Mouse (Mus musculus) erythroblast, adult 5-6 weeks (primary cell): ENCODE data around the gene Sys1. TPM values are rescaled to one million over a fixed set of nuclear protein-coding genes. Genes with fewer than 3 reads are reported as not detected.

Experiments used
- ATAC-seq: replicated peaks from 2 replicates; pipeline ENCODE4 v1.8.0; 2016; ENCODE audit warnings: moderate number of reproducible peaks, mild to moderate bottlenecking, moderate TSS enrichment, inconsistent platforms; ENCODE audit not compliant: poor library complexity, low FRiP score, severe bottlenecking
- total RNA-seq, 2 experiments: library from RNA; stranded (forward) in 1 of 2; stranded (reverse) in 1 of 2; fragments of 150-400 nt in 1 of 2; fragments of 200-764, 138-1000 nt in 1 of 2; gene quantifications; 2 replicates each; pipeline versions ENCODE4 v1.2.3 to v1.2.4; 2015 to 2017; ENCODE audit warnings: low replicate concordance in 2 of 2

Gene Sys1
- total RNA-seq, 2 experiments from 2014 or later: 3.7 to 7.1 TPM

DNA sequence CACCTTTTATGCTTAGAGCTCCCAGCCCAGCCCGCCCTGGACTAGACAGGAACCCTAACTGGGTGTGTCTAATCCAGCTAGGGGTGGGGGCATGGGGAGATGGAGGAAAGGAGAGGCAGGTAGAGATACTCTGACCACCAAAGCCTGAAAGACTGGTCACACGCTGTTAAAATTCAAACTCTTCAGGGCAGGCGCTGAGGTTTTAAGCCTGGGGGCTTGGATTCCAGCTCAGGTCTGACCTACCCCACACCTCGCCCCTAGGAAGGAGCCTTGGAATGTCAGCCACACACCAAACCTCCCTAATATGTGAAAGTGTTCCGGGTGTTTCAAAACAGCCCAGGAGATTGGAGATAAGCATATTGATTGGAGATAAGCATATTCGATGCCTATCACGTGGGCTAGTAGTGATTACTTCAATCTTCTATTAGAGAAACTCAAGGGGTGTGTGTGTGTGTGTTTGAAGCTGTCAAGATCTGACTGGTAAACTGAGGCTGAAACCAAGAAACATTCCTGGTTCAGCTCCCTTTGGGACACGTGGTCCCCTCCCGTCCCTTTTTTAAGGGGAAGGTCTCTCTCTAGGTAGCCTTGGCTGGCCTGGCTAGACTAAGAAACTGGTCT lies 23.4 kb upstream of the Sys1 start:
- ATAC-seq: no peak

DNA sequence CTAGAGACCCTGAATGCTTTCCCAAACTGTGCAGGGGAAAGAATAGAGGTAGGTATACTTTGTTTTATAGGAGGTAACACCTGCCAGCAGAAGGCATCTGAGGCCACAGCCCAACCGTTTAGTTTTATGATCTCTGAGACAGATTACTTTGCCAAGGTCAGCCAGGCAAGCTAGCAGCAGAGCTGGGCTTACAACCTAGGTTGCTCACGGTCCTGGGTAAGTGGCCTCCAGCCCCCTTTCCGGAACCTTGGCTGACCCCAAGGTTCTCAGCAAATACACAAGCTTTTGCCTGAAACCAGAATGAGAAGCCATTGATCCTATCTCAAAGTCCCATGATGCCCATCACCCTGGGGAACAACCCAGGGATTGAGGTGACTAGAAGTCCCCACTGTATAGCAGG lies 22.1 kb upstream of the Sys1 start:
- ATAC-seq: no peak

GRCm38 (mm10) chr2:164435216-164436090 lies 21.3 kb upstream of the Sys1 start:
- ATAC-seq: no peak

- no peak for ATAC-seq
Measured at GRCm38 (mm10) chr2:164436215-164436913, 20.4 kb upstream of the Sys1 start.

- no peak for ATAC-seq
Measured at GRCm38 (mm10) chr2:164436961-164437360, 19.8 kb upstream of the Sys1 start.

DNA sequence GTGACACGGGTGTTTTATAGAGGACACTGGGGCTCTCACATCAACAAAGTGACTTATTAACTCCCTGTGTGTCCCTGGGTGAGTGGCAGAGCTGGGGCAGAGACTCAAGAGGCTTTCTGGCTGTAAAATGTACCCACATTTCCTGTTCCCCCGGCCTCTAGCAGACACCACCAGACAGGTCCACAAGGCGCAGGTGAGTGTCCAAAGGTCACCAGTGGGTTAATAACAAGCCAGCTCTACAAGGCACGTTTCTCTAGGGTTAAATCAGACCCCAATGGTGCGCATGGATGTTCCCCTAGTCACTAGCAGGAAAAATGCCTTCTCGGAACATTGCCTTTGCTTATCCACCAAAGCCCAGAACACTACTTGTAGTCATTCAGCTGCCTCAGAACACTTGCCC lies 19.1 kb upstream of the Sys1 start:
- no peak for ATAC-seq

DNA sequence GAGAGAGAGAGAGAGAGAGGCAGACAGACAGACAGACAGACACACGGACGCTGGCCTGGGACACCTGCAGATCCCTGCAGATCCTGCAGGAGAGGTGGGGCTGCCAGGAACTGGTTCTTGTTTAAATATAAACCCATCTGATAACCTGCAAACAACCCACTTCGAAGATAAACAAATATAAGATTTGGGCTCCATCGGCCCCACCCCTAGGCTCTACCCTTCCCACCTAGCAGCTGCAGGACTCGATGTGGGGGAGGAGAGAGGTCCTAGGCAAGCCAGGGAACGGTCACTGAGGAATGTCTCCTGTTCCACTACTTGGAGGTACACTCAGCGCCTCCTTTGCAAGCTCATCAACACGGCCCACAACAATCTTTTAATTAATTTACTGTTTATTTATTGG lies 18.5 kb upstream of the Sys1 start:
- no peak for ATAC-seq

- ATAC-seq: no peak
Measured at GRCm38 (mm10) chr2:164439001-164439421, 17.8 kb upstream of the Sys1 start.

DNA sequence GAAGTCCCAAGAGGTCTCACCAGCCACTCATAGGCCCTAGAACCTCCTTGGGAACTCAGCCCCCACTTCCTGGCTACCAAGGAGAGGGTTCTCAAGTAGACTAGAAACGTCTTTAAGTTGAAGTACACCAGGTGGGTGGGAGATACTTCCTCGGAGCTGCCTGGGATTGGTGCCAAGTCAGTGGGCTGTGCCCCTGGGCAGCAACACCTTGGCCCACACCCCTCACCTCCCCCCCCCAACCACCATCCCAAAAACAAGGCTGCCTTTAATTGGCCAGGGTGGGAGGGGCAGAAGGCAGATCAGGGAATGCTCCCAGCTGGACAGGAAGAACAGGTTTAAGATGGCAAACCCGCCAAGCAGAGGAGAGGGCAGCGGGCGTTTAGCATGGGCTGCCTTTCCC lies 16.4 kb upstream of the Sys1 start:
- no peak for ATAC-seq

- no peak for ATAC-seq
Measured at GRCm38 (mm10) chr2:164441155-164441554, 15.6 kb upstream of the Sys1 start.

DNA sequence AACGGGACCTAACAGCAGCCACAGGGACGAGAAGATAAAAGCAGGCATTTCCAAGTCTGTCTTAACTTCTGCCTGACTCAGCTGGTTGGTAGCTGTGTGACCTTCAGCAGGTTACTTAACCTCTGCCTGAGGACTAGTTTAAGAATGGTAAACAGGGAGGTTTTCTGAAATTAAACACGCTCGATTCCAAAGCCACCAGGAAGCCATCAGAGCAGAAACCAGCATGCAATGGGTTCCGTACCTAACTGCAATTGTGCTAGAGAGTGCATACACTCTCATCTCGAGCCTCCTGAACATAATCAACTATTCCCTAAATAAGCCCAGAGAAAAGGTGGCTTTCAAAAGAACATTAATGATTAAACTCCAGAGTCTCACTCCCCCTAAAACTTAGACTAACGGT lies 15.0 kb upstream of the Sys1 start:
- no peak for ATAC-seq

DNA sequence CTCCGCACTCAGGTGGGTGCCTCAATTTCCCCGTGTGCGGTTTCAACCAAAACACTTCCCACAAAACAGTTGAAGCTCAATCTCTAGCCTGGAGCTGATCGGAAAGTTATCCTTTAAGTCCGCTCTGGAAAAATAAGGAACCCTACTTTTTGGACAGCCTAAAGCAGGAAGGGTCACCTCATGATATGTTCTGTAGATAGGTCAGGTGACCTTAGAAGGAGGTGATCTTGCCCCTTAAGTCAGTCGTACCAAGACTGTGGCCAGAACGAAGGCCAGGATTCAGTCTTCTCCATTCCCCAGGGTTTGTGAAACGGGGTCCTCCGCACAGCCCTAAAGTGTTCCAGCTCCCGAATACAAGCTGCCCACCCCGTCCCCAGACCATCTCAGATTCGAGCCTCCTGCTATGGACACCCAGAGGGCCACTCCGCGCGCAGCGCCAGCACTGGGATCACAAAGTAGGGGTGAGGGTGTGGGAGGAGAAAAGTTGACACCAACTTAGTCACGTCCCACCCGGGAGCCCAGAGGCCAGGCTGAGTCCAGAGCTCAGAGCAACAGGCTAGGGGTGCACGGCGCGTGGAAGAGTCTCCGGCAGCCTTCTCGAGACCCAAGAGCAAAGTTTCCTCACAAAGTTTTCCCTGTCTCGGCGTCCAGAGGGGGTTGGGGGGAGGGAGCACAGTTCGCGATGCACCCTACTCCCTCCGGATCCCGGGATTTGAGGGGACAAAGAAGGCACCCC lies 14.3 kb upstream of the Sys1 start:
- no peak for ATAC-seq

DNA sequence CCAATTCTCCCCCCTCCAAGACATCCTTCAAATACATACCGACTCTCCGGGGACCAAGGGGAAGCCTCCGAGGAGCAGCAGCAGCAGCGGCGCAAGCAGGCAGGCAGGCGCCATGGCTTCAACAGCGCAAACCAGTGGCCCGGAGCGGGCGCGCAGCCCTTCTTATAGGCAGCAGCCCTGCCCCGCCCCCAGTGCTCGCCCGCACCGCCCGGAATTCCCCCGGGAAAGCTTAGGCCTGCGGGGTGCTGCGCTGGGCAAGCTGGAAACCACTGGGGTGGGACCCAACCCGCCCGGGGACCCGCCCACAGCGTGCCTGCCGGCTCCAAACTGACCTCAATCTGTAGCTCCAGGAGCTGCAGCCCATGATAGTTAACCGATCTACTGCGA lies 13.7 kb upstream of the Sys1 start:
- ATAC-seq: no peak

- no peak for ATAC-seq
Measured at GRCm38 (mm10) chr2:164443460-164444000, 13.2 kb upstream of the Sys1 start, which contains the start of gene Sdc4. Gene Sdc4 (minus strand): TSS chr2:164443887.

DNA sequence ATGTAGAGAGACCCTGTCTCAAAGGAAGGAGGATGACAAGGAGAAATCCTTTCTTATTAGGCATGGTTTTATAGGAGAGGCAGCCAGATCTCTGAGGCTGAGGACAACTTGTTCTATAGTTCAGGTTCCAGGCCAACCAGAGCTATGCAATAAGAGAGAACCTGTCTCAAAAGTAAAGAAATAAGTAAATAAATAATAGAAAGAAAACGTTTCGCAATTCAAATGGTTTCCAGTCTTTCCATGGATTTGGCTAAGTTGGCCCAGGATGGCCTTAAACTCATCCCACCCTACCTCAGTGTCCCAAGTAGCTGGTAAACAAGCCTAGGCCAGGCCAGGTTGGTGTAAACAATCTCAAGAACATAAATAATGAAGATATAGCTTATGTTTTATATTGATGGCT lies 12.1 kb upstream of the Sys1 start:
- no peak for ATAC-seq

DNA sequence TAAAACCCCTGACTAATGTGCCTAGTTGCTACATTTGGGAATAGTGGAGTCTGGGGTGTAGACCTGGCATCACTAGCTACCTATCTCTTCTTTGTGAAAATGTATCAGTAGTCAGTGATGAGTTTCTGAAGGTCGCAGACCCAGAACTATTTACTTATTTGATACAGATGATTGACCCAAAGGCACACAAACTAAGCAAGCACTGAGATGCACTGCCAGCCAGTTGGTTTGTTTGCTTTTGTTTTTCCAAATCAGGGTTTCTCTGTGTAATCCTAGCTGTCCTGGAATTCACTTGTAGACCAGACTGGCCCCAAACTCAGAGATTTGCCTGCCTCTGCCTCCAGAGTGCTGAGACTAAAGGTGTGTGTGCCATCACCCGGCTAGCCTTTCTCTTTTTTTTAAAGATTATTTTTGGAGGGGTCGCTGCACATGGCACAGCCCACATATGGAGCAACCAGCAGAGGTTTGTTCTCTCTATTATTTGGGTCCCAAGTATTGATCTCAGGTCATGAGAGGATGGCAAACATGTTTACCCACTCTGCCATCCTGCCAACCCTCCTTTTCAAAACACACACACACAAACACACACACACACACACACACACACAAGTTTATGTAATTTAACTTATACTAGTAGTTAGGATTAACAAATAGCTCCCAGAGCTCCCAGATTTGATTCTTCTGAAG lies 11.2 kb upstream of the Sys1 start:
- no peak for ATAC-seq

- ATAC-seq: no peak
Measured at GRCm38 (mm10) chr2:164446086-164446469, 10.7 kb upstream of the Sys1 start.

GRCm38 (mm10) chr2:164448140-164448539 lies 8.6 kb upstream of the Sys1 start:
- no peak for ATAC-seq

GRCm38 (mm10) chr2:164448921-164449320 lies 7.8 kb upstream of the Sys1 start:
- ATAC-seq: no peak
